Mouse (Mus musculus) lung, adult 2 months (tissue): ENCODE measurements around the gene Myh9.

Experiments
- CTCF ChIP-seq: fragments of 200-500 bp; IDR thresholded peaks from 2 replicates; pipeline ENCODE4 v1.5.1; 2011; ENCODE audit warnings: mild to moderate bottlenecking, low read length, control low read depth; ENCODE audit not compliant: insufficient read depth
- POLR2A ChIP-seq: fragments of 200-500 bp; IDR thresholded peaks from 2 replicates; pipeline ENCODE4 v1.6.1; 2011; ENCODE audit warnings: low read depth, mild to moderate bottlenecking, control low read depth, low read length, borderline replicate concordance; ENCODE audit errors: extremely low read depth

DNA sequence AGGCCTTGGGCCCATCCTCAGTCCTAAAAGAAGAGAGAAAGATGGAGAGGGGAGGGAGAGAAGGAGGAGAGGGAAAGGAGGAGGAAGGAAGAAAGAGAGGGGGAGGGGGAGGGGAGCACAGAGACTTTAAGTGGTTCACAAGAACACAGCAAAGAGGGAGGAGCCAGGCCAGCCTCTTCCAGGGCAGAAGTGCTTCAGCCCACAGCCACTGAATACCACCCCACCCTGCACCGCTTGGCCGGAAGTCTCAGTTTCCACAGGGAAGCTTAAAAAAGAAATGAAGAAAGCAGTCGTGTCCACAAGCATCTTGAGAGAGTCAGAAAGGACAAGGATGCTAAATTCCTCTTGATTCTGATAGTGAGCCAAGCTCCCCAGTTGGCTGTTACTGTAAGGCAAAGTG is 9.2 kb upstream of the Myh9 start:
- no peak for TF ChIP-seq POLR2A
- no peak for TF ChIP-seq CTCF
